Mouse (Mus musculus) ES-E14 (cell line): ENCODE measurements around the gene Egfr. TPM values are rescaled to one million over a fixed set of nuclear protein-coding genes. Genes with fewer than 3 reads are reported as not detected.

Source experiments
- DNase-seq: peaks from one replicate; pipeline ENCODE4 v3.0.0-alpha.2; 2013; ENCODE audit warnings: low read depth, low spot score
- H3K27ac ChIP-seq: 2 replicates; pipeline ENCODE4 v1.5.1; 2012; ENCODE audit warnings: low read depth, mild to moderate bottlenecking, low read length, moderate library complexity, mixed read lengths; ENCODE audit not compliant: poor library complexity, insufficient read depth, severe bottlenecking
- H3K36me3 ChIP-seq: 2 replicates; pipeline ENCODE4 v1.6.1; 2012; ENCODE audit warnings: mild to moderate bottlenecking, low read length, moderate library complexity, mixed read lengths; ENCODE audit not compliant: control insufficient read depth, poor library complexity, insufficient read depth, severe bottlenecking
- H3K4me1 ChIP-seq, 2 experiments: fragments of 150-350 bp in 1 of 2; sonication (generic) in 1 of 2; 2 replicates each; pipeline ENCODE4 v1.6.1; 2012; ENCODE audit warnings: low read length in 2 of 2, mild to moderate bottlenecking in 1 of 2, mixed read lengths in 1 of 2; ENCODE audit not compliant: control insufficient read depth in 2 of 2, insufficient read depth in 2 of 2, poor library complexity in 1 of 2
- H3K4me3 ChIP-seq, 2 experiments: fragments of 150-350 bp in 1 of 2; sonication (generic) in 1 of 2; 2 replicates each; pipeline ENCODE4 v1.5.1; 2012; ENCODE audit warnings: low read length in 2 of 2, low read depth in 1 of 2, mild to moderate bottlenecking in 1 of 2, mixed read lengths in 1 of 2; ENCODE audit not compliant: insufficient read depth in 1 of 2, poor library complexity in 1 of 2, severe bottlenecking in 1 of 2
- H3K9ac ChIP-seq: 2 replicates; pipeline ENCODE4 v1.6.1; 2012; ENCODE audit warnings: low read depth, mild to moderate bottlenecking, low read length, mixed read lengths; ENCODE audit not compliant: poor library complexity, insufficient read depth, severe bottlenecking
- H3K9me3 ChIP-seq: fragments of 150-350 bp; sonication (generic); 2 replicates; pipeline ENCODE4 v1.6.1; 2012; ENCODE audit warnings: low read depth, mild to moderate bottlenecking, low read length; ENCODE audit not compliant: control insufficient read depth, insufficient read depth
- CHD2 ChIP-seq: IDR thresholded peaks from 2 replicates; pipeline ENCODE4 v1.6.1; 2014; ENCODE audit warnings: mild to moderate bottlenecking, low read depth, low read length, inconsistent platforms
- HCFC1 ChIP-seq: IDR thresholded peaks from 2 replicates; pipeline ENCODE4 v1.6.1; 2012; ENCODE audit warnings: low read length, inconsistent platforms, borderline replicate concordance; ENCODE audit not compliant: insufficient read depth
- MAFK ChIP-seq: IDR thresholded peaks from 2 replicates; pipeline ENCODE4 v1.6.1; 2014; ENCODE audit warnings: mild to moderate bottlenecking, low read depth, low read length, inconsistent platforms; ENCODE audit not compliant: insufficient read depth
- ZC3H11A ChIP-seq: IDR thresholded peaks from 2 replicates; pipeline ENCODE4 v1.6.1; 2012; ENCODE audit warnings: low read depth, mild to moderate bottlenecking, inconsistent platforms, low read length, borderline replicate concordance
- ZNF384 ChIP-seq: IDR thresholded peaks from 2 replicates; pipeline ENCODE4 v1.6.1; 2012; ENCODE audit warnings: low read depth, low read length, inconsistent platforms
- in situ Hi-C, 2 experiments: fragments of 600-800 bp; cut with MboI; formaldehyde crosslinking; loops; one replicate each; pipeline ENCODE4 v1.15.1; 2025; ENCODE audit warnings: low sequenced_read_pairs in 2 of 2, inconsistent platforms in 1 of 2; ENCODE audit not compliant: unreplicated experiment in 2 of 2
- total RNA-seq: library from RNA; depleted of rRNA; stranded (reverse); fragments of 300-350 nt; gene quantifications from 2 replicates; pipeline ENCODE4 v1.2.3, GENCODE M21; 2012

The Egfr gene
- total RNA-seq, 1 experiment: 22.2 TPM

GRCm38 (mm10) chr11:16766038-16766815 is 14.2 kb downstream of the Egfr start:
- DNase-seq: no peak
- no peak for TF ChIP-seq MAFK
- TF ChIP-seq ZNF384: no peak
- TF ChIP-seq HCFC1: no peak
- no peak for TF ChIP-seq ZC3H11A
- in situ Hi-C loops: no loop called here

GRCm38 (mm10) chr11:16767984-16768383 is 16.0 kb downstream of the Egfr start:
- H3K4me1 ChIP-seq: no peaks in the 10 kb centered on the region
- in situ Hi-C loops: no loop called here
- TF ChIP-seq ZC3H11A (no peak), CHD2 (no peak)

More at GRCm38 (mm10) chr11:16766038-16766815, 14.2 kb downstream of the Egfr start:
- H3K4me1 ChIP-seq: no peaks in the 10 kb centered on the region
- no peak overlapping the region for H3K27ac ChIP-seq
- no peak overlapping the region for H3K4me3 ChIP-seq
- no peaks in the 10 kb centered on the region for H3K36me3 ChIP-seq
- no peak overlapping the region for H3K9ac ChIP-seq
- H3K9me3 ChIP-seq: no peaks in the 10 kb centered on the region

GRCm38 (mm10) chr11:16769276-16769675 is 17.3 kb downstream of the Egfr start:
- no peaks in the 10 kb centered on the region for H3K9me3 ChIP-seq
- DNase-seq: no peak
- H3K4me1 ChIP-seq: no peaks in the 10 kb centered on the region
- no peaks in the 10 kb centered on the region for H3K36me3 ChIP-seq
- in situ Hi-C loops: no loop called here
- TF ChIP-seq ZC3H11A: no peak
- no peak for TF ChIP-seq HCFC1
- no peak for TF ChIP-seq ZNF384
- TF ChIP-seq CHD2: no peak
- no peak overlapping the region for H3K9ac ChIP-seq
- H3K27ac ChIP-seq: no peak overlapping the region
- no peak overlapping the region for H3K4me3 ChIP-seq

More at GRCm38 (mm10) chr11:16767984-16768383, 16.0 kb downstream of the Egfr start:
- Histone ChIP-seq H3K27ac (no peak overlapping the region), H3K4me3 (no peak overlapping the region), H3K36me3 (no peaks in the 10 kb centered on the region), H3K9me3 (no peaks in the 10 kb centered on the region), H3K9ac (no peak overlapping the region)
- no peak for DNase-seq

- H3K4me1 ChIP-seq: no peaks in the 10 kb centered on the region
- no peak for DNase-seq
- H3K27ac ChIP-seq: no peak overlapping the region
- in situ Hi-C loops: no loop called here
- TF ChIP-seq MAFK (no peak), ZNF384 (no peak), CHD2 (no peak), HCFC1 (no peak), ZC3H11A (no peak)
- H3K4me3 ChIP-seq: no peak overlapping the region
- H3K36me3 ChIP-seq: no peaks in the 10 kb centered on the region
- H3K9me3 ChIP-seq: no peaks in the 10 kb centered on the region
- no peak overlapping the region for H3K9ac ChIP-seq
Observed at GRCm38 (mm10) chr11:16769709-16770303, 17.8 kb downstream of the Egfr start.

GRCm38 (mm10) chr11:16770966-16771365 is 19.0 kb downstream of the Egfr start:
- DNase-seq: no peak
- no peak for TF ChIP-seq MAFK
- no peak for TF ChIP-seq ZC3H11A
- no peak for TF ChIP-seq CHD2
- no peak for TF ChIP-seq ZNF384
- no peak for TF ChIP-seq HCFC1
- H3K4me3 ChIP-seq: no peak overlapping the region
- in situ Hi-C loops: no loop called here
- H3K27ac ChIP-seq: no peak overlapping the region
- H3K36me3 ChIP-seq: no peaks in the 10 kb centered on the region
- H3K9me3 ChIP-seq: no peaks in the 10 kb centered on the region
- no peak overlapping the region for H3K9ac ChIP-seq
- no peaks in the 10 kb centered on the region for H3K4me1 ChIP-seq
